Mouse (Mus musculus): ENCODE measurements around the gene Glud1. TPM values are rescaled to one million over a fixed set of nuclear protein-coding genes. Genes with fewer than 3 reads are reported as not detected.

The Glud1 gene
- polyA plus RNA-seq (2015; fragmentation: Nextera tagmentation; extraction: Ambion mirVana) = 73.2 and 78.7 TPM in 2 replicates

GRCm38 (mm10) chr14:34310234-34310965, at the start of gene Glud1, which contains the start of gene Shld2:
Gene Glud1, plus strand, starts transcription at chr14:34310727.
Gene Shld2, minus strand, starts transcription at chr14:34310493.

GRCm38 (mm10) chr14:34355301-34355700, 44.8 kb downstream of the Glud1 start, which contains the start of gene Fam25c:
Gene Fam25c, minus strand, starts transcription at chr14:34355433.

DNA sequence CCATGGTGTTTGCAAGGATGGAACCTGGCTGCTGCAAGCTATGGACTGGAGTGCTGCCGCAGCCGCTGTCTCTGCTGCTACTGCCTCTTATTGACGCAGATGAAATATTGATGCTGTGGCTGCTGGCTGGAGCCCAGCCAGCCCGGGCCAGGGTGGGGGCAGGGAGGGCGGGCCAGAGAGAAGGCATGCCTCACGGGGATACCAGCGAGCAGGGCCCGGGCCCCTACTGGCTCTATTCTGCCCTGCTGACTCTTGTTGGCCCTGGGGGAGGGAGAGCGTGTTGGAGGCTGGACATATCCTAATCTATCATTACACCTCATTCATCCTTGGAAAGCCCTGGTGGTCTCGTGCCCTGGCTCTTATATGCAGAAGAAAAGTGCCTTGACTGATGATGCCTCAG, 64.0 kb downstream of the Glud1 start, which contains the start of gene Sncg:
TSS of gene Sncg (minus strand) at position 213 of the 400 bp plus-strand sequence.

GRCm38 (mm10) chr14:34375415-34375904, 64.9 kb downstream of the Glud1 start, which contains the start of gene Mmrn2:
Gene Mmrn2, plus strand, starts transcription at chr14:34375465.

Other genes starting within 250 kb of the Glud1 start
- 33.0 and 47.8 TPM in 2 replicates for gene Anxa8, start 224.7 kb upstream of the Glud1 start, polyA plus RNA-seq (2015; fragmentation: Nextera tagmentation; extraction: Ambion mirVana)
- 10.1 and 23.3 TPM in 2 replicates for gene A630023A22Rik, start 208.0 kb upstream of the Glud1 start, polyA plus RNA-seq (2015; fragmentation: Nextera tagmentation; extraction: Ambion mirVana)
- gene Npy4r, start 158.2 kb upstream of the Glud1 start, polyA plus RNA-seq (2015; fragmentation: Nextera tagmentation; extraction: Ambion mirVana) = 2.7 and 4.1 TPM in 2 replicates
- 0.18 and 0.47 TPM in 2 replicates for gene Gprin2, start 109.1 kb upstream of the Glud1 start, polyA plus RNA-seq (2015; fragmentation: Nextera tagmentation; extraction: Ambion mirVana)
- 1.3 and 1.5 TPM in 2 replicates for gene Syt15, start 91.1 kb upstream of the Glud1 start, polyA plus RNA-seq (2015; fragmentation: Nextera tagmentation; extraction: Ambion mirVana)
- 4.3 and 4.9 TPM in 2 replicates for gene Shld2, start 234 bp upstream of the Glud1 start, polyA plus RNA-seq (2015; fragmentation: Nextera tagmentation; extraction: Ambion mirVana)
- gene Fam25c, start 44.7 kb downstream of the Glud1 start, polyA plus RNA-seq (2015; fragmentation: Nextera tagmentation; extraction: Ambion mirVana) = 343 and 370 TPM in 2 replicates
- gene Sncg, start 64.1 kb downstream of the Glud1 start, polyA plus RNA-seq (2015; fragmentation: Nextera tagmentation; extraction: Ambion mirVana) = 3.5 and 4.3 TPM in 2 replicates
- 3.5 and 4.4 TPM in 2 replicates for gene Mmrn2, start 64.7 kb downstream of the Glud1 start, polyA plus RNA-seq (2015; fragmentation: Nextera tagmentation; extraction: Ambion mirVana)
- gene Bmpr1a, start 192.6 kb downstream of the Glud1 start, polyA plus RNA-seq (2015; fragmentation: Nextera tagmentation; extraction: Ambion mirVana) = 39.7 and 53.4 TPM in 2 replicates
- not detected in 2 replicates for gene 9230112D13Rik, start 212.1 kb downstream of the Glud1 start, polyA plus RNA-seq (2015; fragmentation: Nextera tagmentation; extraction: Ambion mirVana)